Mouse (Mus musculus): Measurements from ENCODE around the gene Med16.
A peak's percentile ranks its signal among the peaks of the same experiment; 100 is the strongest.

Gene Med16

DNA sequence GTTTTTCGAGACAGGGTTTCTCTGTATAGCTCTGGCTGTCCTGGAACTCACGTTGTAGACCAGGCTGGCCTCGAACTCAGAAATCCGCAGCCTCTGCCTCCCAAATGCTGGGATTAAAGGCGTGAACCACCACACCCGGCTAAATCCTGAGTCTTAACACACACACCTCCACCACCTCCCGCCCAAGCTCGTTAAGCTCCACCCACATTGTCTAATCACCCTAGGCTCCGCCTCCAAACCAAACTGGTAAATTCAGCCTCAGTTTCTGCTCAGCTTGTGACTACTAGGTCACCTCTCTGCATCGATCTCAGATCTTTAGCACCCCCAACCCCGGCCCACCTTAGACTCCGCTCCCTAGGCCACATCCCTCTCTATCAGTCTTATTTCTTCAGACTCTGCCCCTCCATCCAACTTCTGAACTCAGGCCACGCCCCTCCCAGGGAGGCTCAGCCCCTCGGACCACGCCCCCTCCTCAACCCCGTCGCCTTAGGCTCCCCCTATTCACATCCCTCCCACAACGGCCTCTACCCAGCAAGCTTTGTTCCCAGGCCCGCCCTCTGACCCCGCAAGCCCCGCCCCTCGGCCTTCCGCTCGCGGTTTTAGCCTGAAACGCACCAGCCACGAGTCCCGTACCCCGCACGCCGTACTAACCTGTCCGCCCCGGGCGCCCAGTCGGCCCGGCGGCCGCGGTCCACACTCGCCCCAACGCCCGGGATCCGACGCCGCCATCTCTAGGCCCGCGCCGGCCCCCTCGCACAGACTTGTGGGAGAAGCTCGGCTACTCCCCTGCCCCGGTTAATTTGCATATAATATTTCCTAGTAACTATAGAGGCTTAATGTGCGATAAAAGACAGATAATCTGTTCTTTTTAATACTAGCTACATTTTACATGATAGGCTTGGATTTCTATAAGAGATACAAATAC, at the start of gene Med16:
TSS of gene Med16 (minus strand) at position 757 of the 925 bp plus-strand sequence.
- peak; percentile 97 for DNase-seq

GRCm38 (mm10) chr10:79958140-79958816, 49.6 kb upstream of the Med16 start:
- peak; percentile 78 for DNase-seq

GRCm38 (mm10) chr10:79956643-79957154, 48.0 kb upstream of the Med16 start:
- no peak for DNase-seq

GRCm38 (mm10) chr10:79955691-79956090, 47.0 kb upstream of the Med16 start:
- DNase-seq: no peak

GRCm38 (mm10) chr10:79953946-79954345, 45.2 kb upstream of the Med16 start:
- peak; percentile 45 for DNase-seq

- DNase-seq: no peak
Measured at GRCm38 (mm10) chr10:79950661-79951060, 41.9 kb upstream of the Med16 start.

DNA sequence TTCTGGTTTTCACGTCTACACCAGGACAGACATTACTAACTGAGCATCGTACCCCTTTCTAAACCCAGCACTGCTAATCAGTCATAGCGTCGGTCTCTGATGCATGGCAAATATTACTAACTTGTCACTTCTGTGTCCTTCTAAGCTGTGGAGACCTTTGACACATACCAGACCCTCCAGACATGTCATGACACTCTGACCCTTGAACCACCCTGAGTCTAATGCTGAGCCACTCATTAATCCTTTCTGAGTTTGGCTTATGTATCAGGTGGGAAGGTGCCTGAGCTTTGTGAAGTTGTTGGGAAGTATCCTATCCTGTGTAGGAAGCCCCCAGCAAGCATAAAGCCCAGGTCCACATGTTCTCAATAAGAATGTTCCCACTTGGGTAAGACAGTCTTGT, 41.1 kb upstream of the Med16 start:
- DNase-seq: no peak

GRCm38 (mm10) chr10:79947502-79947901, 38.8 kb upstream of the Med16 start:
- no peak for DNase-seq

GRCm38 (mm10) chr10:79946752-79947322, 38.1 kb upstream of the Med16 start:
- DNase-seq: no peak

GRCm38 (mm10) chr10:79945507-79946234, 36.9 kb upstream of the Med16 start:
- DNase-seq: no peak

- no peak for DNase-seq
Measured at GRCm38 (mm10) chr10:79943471-79943901, 34.8 kb upstream of the Med16 start.

DNA sequence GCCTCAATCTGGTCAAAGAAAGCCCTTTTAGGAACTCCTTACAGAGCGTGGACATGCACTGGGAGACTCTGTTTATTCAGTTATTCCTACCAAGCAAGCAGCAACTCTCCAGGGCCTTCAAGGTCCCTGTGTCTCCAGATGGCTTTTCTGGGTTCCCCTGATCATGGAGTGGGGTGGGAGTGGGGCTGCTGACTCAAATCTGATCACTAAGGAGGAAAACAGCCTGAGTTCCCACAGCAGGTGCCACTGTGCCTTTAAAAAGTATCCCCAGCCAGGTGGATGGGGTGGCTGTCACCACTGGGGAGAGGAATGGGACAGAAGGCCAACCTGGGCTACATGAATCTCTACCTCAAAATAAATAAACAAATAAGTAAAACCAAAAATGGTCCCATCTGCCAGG, 34.3 kb upstream of the Med16 start:
- no peak for DNase-seq

- DNase-seq: no peak
Measured at GRCm38 (mm10) chr10:79940749-79941148, 32.0 kb upstream of the Med16 start.

DNA sequence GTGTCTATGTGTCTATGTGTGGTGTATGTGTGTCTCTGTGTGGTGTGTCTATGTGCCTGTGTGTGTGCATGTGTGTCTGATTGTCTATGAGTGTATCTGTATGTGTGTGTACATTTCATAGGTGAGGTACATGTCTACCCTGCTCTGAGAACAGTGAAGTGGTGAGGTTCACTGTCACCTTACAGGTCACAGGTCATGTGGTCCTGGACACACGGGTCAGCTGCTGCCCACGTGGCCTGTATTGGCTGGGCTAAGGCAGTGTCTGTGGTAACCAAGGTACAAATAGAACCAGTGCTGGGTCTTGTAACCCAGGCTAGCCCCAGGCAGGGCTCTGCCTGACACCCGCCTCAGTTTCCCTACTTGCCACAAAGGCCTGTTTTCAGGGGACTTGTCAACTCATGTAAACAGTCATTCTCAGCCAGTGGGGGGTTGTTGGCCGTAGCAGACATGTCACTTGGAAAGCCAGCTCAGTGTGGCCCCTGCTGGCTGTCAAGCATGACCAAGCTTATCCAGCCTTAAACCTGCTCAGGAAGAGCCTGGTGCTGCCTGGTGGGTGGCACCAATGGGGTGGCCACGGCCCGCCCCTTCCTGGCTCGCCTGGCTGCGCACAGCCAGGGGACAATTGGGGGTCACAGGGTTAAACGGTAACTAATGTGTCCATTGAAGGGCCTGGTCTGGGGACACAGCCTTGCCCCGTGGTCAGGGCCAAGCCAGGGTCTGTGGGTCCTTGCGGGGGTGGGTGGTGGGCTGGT, 29.2 kb upstream of the Med16 start:
- no peak for DNase-seq

DNA sequence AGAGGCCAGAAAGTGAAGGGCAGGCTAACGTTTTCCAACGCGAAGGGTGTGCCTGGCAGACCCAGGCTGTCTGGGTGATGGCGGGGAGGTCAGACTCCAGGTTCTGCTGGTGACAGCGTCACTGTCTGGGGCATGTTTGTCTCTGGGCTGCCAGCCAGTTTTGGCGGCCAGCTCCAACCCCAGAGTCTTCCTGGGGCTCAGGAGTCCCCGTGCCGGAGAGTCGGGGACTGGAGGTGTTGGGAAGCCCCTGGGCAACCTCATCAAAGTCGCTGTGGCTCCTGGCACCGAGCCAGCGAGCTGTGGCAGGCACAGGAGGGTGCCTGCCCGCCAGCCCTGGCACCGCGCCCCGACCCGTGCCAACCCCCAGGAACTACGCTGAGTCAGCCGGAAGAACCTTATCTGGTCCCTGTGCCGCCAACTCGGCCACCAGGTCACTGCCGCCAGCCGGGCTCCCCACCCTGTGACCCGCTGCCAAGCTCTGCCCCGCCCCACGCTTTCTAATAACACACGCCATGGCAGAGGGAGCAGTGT, 28.3 kb upstream of the Med16 start:
- DNase-seq: peak; percentile 73

- DNase-seq: no peak
Measured at GRCm38 (mm10) chr10:79936284-79936910, 27.7 kb upstream of the Med16 start.

- DNase-seq: no peak
Measured at GRCm38 (mm10) chr10:79934794-79935569, 26.3 kb upstream of the Med16 start.

GRCm38 (mm10) chr10:79934272-79934721, 25.6 kb upstream of the Med16 start:
- DNase-seq: peak; percentile 78

GRCm38 (mm10) chr10:79933861-79934260, 25.1 kb upstream of the Med16 start:
- DNase-seq: no peak

DNA sequence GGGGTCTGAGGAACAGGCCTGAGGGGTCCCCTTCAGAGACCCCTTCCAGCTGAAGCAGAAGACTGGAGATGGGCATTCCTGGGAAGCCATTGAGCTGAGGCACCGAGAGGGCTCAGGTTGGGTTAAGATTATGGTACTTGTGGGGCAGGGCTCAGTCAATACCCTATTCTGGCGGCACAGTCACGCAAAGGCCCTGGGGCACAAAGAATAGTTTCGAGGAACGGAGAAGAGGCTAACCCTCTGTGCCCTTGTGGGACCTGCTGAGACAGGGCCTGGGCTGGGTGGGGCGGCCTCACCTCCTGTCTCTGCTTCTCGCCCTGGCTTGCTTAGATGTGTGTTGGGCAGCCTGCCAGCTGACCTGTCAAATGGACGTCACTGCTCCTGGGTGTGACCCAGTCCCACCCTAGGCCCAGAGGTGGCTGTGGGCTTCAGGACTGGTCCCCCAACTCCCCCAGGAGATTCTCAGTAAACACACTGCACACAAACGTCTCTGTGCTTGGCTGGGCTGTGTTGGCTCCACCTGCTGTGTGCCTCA, 24.5 kb upstream of the Med16 start:
- DNase-seq: peak; percentile 60
